Mouse (Mus musculus): ENCODE measurements around the gene C1ql1. TPM values are rescaled to one million over a fixed set of nuclear protein-coding genes. Genes with fewer than 3 reads are reported as not detected.

The C1ql1 gene
- total RNA-seq, 2 experiments from 2014 or later, result 17.3 to 20.4 TPM

DNA sequence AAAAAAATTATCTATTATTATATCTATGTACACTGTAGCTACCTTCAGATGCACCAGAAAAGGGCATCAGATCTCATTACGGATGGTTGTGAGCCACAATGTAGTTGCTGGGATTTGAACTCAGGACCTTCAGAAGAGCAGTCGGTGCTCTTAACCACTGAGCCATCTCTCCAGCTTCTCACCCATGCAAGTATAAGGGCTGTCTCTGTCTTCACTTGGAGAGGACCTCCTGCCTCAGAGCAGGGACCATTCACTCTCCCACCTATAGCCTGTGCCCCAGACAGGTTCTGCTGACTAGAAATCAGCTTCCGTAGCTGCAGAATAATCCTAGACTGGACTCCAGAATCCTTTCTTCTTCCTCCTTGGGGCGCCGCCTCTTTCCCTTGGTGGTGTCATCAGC, 44.4 kb downstream of the C1ql1 start:
- no peak for DNase-seq (ENCODE audit: low spot score in 2 of 2)

DNA sequence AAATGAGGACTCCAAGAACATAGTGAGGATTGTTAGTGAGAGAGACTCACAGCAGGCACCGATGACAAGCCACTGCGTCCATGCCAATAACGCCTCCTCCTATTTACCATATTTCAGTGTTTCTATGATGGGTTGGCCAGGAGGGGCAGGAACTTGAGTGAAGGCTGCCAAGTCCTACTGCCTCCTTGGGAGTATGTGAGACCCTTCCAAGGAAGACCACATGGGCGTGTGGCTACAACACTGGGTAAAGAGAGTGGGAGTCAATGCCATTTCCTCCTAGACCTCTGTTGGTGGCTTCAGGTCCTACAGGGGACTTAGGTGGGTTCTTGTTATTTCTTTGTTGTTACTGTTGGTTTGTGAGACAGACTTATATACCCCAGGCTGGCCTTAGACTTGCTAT, 45.3 kb downstream of the C1ql1 start:
- no peak for DNase-seq (ENCODE audit: low spot score in 2 of 2)

DNA sequence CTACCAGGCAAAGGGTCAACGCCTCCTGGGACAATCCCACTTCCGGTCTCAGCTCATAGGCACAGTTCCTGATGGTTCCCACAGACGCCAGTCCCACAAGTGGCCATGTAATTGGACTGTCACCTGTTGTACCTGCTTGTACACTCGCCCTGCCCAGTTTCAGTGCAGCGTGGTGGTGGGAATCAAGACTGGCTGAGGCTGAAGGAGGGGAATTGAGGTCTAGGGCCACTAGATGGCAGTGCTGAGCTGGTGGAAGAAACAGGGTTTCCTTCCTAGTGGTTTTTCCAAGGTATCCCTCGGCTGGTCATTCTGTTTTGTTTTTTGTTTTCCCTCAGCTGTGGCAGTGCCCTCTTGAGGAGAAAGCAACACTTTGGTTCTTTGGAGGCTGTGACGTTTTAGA, 45.7 kb downstream of the C1ql1 start, which contains the start of gene Gfap:
Gene Gfap (minus strand): TSS at position 150 of the 400 bp plus-strand sequence.
- peak; percentile 61 to 86 for DNase-seq (ENCODE audit: low spot score in 2 of 2)

DNA sequence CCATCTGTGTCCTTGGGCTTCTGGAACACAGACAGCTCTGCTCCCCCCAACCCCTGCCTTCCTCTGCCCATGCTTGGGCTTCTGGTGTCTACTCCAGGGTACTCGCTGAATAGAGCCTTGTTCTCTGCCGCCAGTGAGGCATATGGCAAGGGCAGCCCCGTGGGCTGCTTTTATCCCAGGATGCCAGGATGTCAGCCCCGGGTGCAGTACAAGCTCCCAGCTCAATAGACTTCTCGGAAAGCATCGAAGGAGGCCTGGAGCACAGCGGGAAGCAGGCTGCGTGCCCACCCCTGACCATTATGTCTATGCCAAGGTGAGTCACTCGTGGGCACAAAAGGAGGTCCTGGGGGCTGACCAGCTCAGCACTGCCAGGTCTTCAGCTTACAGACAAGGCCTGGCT, 48.1 kb downstream of the C1ql1 start:
- peak in 1 of 2 experiments; percentile 56 for DNase-seq (ENCODE audit: low spot score in 2 of 2)

DNA sequence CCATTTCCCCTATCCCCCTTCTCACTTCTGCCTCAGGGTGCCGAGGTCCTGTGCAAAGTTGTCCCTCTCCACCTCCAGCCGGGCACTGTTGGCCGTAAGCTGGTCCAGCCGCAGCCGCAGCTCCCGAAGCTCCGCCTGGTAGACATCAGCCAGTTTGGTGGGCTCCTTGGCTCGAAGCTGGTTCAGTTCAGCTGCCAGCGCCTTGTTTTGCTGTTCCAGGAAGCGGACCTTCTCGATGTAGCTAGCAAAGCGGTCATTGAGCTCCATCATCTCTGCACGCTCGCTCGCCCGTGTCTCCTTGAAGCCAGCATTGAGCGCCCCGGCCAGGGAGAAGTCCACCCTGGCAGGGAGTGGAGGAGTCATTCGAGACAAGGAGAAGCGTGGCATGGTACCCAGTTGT, 49.8 kb downstream of the C1ql1 start:
- no peak for DNase-seq (ENCODE audit: low spot score in 2 of 2)

DNA sequence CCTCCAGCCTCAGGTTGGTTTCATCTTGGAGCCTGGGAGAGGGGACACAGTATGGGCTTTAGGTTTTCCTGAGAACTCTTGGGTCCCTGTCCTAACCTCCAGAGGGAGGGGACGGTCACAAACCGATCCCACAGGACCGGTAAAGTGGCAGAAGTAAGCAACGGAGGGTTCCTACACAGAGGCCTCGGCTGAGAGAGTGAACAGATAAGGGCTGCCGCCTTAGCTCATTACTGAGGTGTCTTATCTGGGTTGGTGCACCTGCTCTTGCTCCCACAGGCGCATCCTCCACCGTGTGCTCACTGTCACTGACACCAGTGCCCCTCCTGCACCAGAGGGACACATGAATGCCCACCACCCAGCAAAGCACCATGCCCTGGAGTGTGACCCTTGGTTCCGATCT, 50.7 kb downstream of the C1ql1 start:
- DNase-seq (ENCODE audit: low spot score in 2 of 2), result no peak

DNA sequence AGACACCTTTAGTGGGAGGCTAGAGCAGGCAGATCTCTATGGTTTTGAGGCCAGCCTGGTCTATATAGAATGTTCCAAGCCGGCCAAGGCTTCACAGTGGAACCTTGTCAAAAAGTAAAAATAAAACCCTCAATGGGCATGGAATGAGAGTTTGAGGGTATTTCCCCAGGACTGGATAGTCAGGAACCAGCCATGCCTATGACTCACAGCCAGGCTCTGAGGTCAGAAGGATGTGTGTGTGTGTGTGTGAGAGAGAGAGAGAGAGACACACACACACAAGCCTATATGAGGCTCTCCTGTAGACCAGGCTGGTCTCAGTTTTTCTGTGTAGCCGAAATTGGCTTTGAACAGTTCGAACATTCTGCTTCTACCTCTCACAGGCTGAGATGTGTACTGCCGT, 51.8 kb downstream of the C1ql1 start:
- DNase-seq (ENCODE audit: low spot score in 2 of 2), result no peak

DNA sequence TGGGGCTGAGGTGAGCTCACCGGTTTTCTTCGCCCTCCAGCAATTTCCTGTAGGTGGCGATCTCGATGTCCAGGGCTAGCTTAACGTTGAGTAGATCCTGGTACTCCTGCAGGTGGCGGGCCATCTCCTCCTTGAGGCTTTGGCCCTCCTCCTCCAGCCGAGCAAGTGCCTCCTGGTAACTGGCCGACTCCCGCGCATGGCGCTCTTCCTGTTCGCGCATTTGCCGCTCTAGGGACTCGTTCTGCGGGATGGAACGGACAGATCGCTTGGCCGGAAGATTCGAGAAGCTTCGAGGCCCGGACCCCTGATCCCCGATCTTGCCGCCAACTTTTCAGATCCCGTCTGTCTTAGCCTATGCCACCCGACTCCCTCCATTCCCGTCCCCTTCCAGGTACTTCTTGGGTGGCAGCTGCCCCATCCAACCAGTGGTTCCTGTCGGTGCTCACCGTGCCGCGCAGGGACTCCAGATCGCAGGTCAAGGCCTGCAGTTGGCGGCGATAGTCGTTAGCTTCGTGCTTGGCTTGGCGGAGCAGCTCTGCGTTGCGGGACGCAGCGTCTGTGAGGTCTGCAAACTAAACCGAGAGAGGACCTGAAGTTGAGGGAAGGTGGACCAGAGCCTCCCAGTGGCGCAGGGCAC, 53.4 kb downstream of the C1ql1 start:
- DNase-seq (ENCODE audit: low spot score in 2 of 2), result no peak

DNA sequence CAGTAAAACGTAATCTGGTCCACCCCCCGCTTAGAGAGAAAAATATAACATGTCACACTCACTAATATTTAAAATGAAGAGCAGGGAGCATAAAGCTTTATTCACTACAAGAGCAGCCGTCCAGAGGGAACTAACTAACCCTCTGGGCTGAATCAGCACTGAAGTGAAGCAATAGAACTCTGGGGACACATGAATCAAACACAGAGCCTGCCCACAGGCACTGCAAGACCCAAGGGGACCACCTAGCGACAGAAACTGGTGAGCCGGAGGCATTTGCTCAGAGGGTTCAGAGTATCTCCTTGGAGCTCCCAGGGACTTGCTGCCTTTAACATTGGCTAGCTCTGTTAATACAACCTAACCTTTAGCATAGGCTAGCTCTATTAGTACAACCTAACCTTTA, 56.4 kb downstream of the C1ql1 start:
- no peak for DNase-seq (ENCODE audit: low spot score in 2 of 2)

Other genes with a start within 250 kb of the C1ql1 start
- gene Ccdc43, start 248.9 kb downstream of the C1ql1 start, total RNA-seq (2021), result 10 to 100 TPM; 30.4 to 31.9 TPM
- gene Adam11, start 185.2 kb downstream of the C1ql1 start, total RNA-seq (2021), result 100 to 1,000 TPM; 166 to 185 TPM
- 1 to 10 TPM; 3.0 to 3.8 TPM for gene Gjc1, start 127.0 kb downstream of the C1ql1 start, total RNA-seq (2021)
- 1 to 10 TPM; 4.0 to 4.8 TPM for gene Higd1b, start 110.8 kb downstream of the C1ql1 start, total RNA-seq (2021)
- 100 to 1,000 TPM; 123 to 126 TPM for gene Eftud2, start 65.7 kb downstream of the C1ql1 start, total RNA-seq (2021)
- gene Ccdc103, start 65.5 kb downstream of the C1ql1 start, total RNA-seq (2021), result 1 to 10 TPM; 1.5 to 2.2 TPM
- under 1 TPM in 1 of 2 experiments, not detected in 1; 0.27 TPM for gene Fam187a, start 61.5 kb downstream of the C1ql1 start, total RNA-seq (2021)
- 100 to 1,000 TPM; 441 to 481 TPM for gene Gfap, start 45.8 kb downstream of the C1ql1 start, total RNA-seq (2021)
- not detected for gene Kif18b, start 21.6 kb downstream of the C1ql1 start, total RNA-seq (2021)
- gene Nmt1, start 81.5 kb upstream of the C1ql1 start, total RNA-seq (2021), result 100 to 1,000 TPM; 166 to 172 TPM
- 10 to 100 TPM; 68.9 to 69.0 TPM for gene Dcakd, start 81.6 kb upstream of the C1ql1 start, total RNA-seq (2021)
- 10 to 100 TPM; 11.0 TPM for gene Plcd3, start 155.0 kb upstream of the C1ql1 start, total RNA-seq (2021)
- gene Acbd4, start 155.0 kb upstream of the C1ql1 start, total RNA-seq (2021), result 10 to 100 TPM; 75.1 to 90.2 TPM
- gene Hexim1, start 169.5 kb upstream of the C1ql1 start, total RNA-seq (2021), result 10 to 100 TPM; 53.7 to 57.3 TPM
- gene Hexim2, start 185.7 kb upstream of the C1ql1 start, total RNA-seq (2021), result 10 to 100 TPM; 11.2 to 12.5 TPM
- 100 to 1,000 TPM; 132 to 148 TPM for gene Fmnl1, start 224.4 kb upstream of the C1ql1 start, total RNA-seq (2021)